Mouse (Mus musculus) heart, adult 18-20 months (tissue): ENCODE results near the gene Ppp6r2. TPM values are rescaled to one million over a fixed set of nuclear protein-coding genes. Genes with fewer than 3 reads are reported as not detected.

ENCODE experiments used
- DNase-seq, 2 experiments: peaks; one replicate each; pipeline ENCODE4 v3.0.0; 2021 to 2022; ENCODE audit warnings: mixed read lengths in 1 of 2
- microRNA-seq, 2 experiments: library from miRNA; unstranded; fragments of <30 nt; microRNA quantifications; one replicate each; pipeline ENCODE4 v1.2.0; 2022
- total RNA-seq, 2 experiments: library from RNA; stranded (reverse); gene quantifications; 2 replicates each; pipeline ENCODE4 v1.2.3; 2021

The Ppp6r2 gene
- total RNA-seq, 2 experiments from 2014 or later: 75.1 to 76.9 TPM

DNA sequence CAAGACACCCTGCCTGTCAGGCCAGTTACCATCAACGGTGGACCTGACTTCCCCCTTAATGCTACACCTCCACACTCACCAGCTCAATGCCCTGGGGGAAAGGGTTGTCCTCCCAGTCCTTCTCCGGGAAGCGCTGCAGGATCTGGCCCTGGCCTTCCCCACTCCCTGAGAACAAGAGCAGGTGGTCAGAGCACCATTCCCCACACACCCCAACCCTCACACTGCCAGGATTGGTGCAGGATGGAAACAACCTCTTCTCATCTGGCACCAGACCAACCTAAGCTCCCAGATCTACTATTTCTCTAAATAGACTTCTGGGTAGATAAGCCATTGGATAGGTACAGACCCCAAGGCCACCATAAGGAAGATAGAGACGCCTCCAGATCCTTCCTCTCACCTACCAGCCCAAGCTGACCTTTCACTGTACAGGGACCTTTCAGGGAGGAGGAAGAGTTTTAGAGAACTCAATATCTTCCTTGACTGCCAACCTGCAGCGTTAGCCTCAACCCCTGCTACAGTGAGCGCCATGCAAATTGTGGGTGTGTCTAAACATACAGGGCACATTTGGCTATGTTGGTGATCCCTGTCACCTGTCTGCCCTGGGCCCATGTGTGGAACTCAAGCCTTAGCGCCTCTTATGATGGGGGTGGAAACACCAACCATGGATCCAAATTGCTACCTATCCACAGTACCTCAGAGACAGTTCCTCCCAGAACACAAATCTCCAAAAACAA, 97.2 kb downstream of the Ppp6r2 start:
- no peak for DNase-seq

GRCm38 (mm10) chr15:89309962-89310498, 98.7 kb downstream of the Ppp6r2 start:
- DNase-seq: peak in 1 of 2 experiments; percentile 46

GRCm38 (mm10) chr15:89313359-89313758, 102.0 kb downstream of the Ppp6r2 start:
- DNase-seq: no peak

DNA sequence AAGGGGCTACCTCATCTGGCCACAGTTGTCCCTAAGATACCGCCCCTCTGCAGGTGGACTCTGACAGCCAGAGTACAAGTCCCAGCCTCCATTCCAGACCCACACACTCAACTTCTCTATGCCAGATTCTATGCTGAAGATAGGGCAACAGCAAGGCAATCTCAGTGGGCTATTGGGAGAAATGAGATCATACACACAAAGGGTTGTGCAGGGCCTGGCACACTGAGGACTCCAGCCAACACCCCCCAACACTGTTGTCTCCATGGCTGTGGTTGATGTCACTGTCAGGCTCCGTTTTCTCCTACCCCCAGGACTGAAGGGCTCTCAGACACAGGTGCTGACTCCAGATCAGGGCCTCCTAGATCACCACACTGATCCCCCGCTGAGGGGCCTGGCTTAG, 102.8 kb downstream of the Ppp6r2 start:
- no peak for DNase-seq

DNA sequence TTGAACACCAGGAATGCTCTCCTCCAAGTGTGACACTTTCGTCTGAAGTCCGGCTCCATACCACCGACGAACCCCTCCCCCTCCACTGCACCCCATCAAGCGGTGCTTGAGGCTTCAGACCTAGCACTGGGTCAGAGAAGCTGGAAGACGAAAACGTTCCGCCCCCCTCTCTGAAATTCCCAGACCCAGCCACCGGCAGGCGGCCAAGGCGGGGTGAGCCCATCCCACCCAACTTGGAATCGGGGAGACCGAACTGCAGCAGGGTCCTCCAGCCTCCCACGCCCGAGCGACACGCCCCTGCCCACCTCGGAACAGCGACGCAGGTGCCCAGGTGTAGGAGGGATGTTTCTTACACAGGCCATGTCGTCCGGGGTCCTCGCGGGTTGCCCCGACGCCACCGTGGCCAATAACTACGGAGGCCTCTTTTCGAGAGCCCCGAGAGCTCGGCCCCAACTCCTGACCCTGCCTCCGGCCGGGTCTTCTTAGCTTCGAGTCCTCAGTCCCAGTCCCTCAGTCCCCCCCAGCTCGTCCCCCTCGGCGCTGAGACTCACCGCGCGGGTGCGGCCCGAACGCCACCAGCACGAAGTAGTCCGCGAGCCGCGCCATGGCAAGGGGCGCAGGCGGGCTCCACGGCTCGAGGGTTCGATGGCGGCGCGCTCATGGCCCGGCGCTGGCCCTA, 103.3 kb downstream of the Ppp6r2 start:
- DNase-seq: no peak

- peak; percentile 99 for DNase-seq
These were observed 103.9 kb downstream of the Ppp6r2 start, which contains the start of gene Sbf1 for GRCm38 (mm10) chr15:89315190-89315731. Sbf1 (minus strand) TSS chr15:89315311.

GRCm38 (mm10) chr15:89316146-89316545, 104.8 kb downstream of the Ppp6r2 start:
- no peak for DNase-seq

DNA sequence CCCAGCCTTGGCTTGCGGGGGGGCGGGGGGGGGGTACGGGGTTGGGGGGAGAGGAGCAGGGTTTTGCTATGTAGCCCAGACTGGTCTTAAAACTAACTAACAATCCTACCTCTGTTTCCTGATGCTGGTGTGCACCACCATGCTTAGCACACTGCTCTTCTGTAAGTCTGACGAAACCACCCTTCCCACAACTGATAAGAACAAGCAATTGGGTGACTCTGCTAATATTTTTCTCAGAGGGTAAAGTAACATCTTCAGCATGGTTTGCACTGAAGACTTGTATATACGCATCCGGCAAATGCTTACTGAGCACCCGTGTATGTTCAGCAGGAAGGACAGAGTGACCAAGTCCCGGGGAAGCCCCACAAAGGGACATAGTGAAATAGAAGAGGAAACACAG, 109.9 kb downstream of the Ppp6r2 start:
- DNase-seq: no peak

GRCm38 (mm10) chr15:89322670-89323522, 111.5 kb downstream of the Ppp6r2 start, which contains the start of gene Adm2:
Adm2 (plus strand) TSS chr15:89322720.
- DNase-seq: no peak

- DNase-seq: no peak
These were observed 112.3 kb downstream of the Ppp6r2 start for GRCm38 (mm10) chr15:89323656-89324055.

- no peak for DNase-seq
These were observed 115.1 kb downstream of the Ppp6r2 start for GRCm38 (mm10) chr15:89326441-89326840.

GRCm38 (mm10) chr15:89334271-89334670, 122.9 kb downstream of the Ppp6r2 start, which contains the start of gene Miox:
Miox (plus strand) TSS chr15:89334398.
- DNase-seq: no peak

DNA sequence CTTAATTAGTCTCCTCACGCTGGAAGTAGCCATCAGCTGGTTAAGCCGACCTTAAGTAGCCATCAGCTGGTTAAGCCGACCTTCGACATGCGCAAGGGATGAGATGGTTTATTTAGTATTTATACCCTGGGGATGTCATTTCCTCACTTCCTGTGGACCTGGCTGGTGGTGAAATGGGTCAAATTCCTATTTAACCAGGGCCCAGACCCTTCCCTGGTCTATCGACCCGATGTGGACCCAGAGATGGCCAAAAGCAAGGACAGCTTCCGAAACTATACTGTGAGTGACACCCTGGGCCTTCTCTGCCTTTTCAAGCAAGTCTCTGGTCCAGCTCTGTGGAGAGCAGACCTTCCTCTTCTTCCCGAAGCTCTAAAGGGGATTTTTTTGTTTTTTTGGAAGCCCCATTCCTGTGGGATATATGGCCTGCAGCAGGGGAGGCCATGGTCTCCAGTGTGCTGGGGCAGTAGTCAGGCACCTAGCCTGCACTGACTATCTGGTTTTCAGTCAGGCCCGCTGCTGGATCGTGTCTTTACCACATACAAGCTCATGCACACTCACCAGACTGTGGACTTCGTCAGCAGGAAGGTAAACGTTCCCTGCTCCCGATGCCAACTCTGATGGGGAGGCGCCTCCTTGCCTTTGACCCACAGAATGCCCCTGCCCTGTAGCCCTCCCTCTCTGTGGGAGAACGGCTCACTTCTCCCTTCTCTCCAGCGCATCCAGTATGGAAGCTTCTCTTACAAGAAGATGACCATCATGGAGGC, 123.6 kb downstream of the Ppp6r2 start:
- DNase-seq: no peak

DNA sequence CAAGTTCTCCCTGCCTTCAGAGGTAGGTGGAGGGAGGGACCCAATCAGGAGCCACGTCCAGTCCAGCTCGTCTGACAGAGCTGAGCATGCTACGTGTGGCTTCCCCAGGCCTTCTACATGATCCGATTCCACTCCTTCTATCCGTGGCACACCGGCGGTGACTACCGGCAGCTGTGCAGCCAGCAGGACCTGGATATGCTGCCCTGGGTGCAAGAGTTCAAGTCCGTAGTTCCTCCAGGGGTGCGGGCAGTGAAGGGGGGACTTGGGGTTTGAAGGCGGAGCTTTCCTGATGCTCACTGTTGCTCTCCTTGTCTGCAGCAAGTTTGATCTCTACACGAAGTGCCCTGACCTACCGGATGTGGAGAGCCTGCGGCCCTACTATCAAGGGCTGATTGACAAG, 125.1 kb downstream of the Ppp6r2 start:
- DNase-seq: no peak

Small RNAs within 50 kb of the gene (microRNA-seq; reads per million reads assigned to microRNA genes)
- 1.9 reads per million in 2 experiments for gene Mir6958
- gene Mir6959: 0 to 0.81 reads per million in 2 experiments
- gene Mir7118: 0.27 to 0.38 reads per million in 2 experiments

Other genes starting within 250 kb of the Ppp6r2 start
- not detected for gene Mlc1, start 232.5 kb upstream of the Ppp6r2 start, total RNA-seq
- gene Mov10l1, start 228.6 kb upstream of the Ppp6r2 start, total RNA-seq: 100 to 1,000 TPM; 115 to 121 TPM
- gene Panx2, start 151.8 kb upstream of the Ppp6r2 start, total RNA-seq: 1 to 10 TPM; 2.0 to 2.4 TPM
- 10 to 100 TPM; 46.6 to 56.5 TPM for gene Trabd, start 136.4 kb upstream of the Ppp6r2 start, total RNA-seq
- gene Selenoo, start 122.5 kb upstream of the Ppp6r2 start, total RNA-seq: 10 to 100 TPM; 16.1 to 16.5 TPM
- gene Tubgcp6, start 88.4 kb upstream of the Ppp6r2 start, total RNA-seq: 1 to 10 TPM; 7.4 to 8.5 TPM
- gene Hdac10, start 82.9 kb upstream of the Ppp6r2 start, total RNA-seq: 1 to 10 TPM; 6.3 to 7.4 TPM
- 10 to 100 TPM; 24.4 to 24.8 TPM for gene Mapk12, start 70.8 kb upstream of the Ppp6r2 start, total RNA-seq
- gene Mapk11, start 61.9 kb upstream of the Ppp6r2 start, total RNA-seq: 1 to 10 TPM; 2.7 to 3.0 TPM
- gene Plxnb2, start 30.8 kb upstream of the Ppp6r2 start, total RNA-seq: 10 to 100 TPM; 76.7 to 83.5 TPM
- gene Dennd6b, start 15.1 kb upstream of the Ppp6r2 start, total RNA-seq: 1 to 10 TPM; 8.3 to 9.6 TPM
- gene Sbf1, start 103.8 kb downstream of the Ppp6r2 start, total RNA-seq: 10 to 100 TPM; 57.6 to 57.8 TPM
- not detected for gene Adm2, start 111.2 kb downstream of the Ppp6r2 start, total RNA-seq
- gene Miox, start 122.8 kb downstream of the Ppp6r2 start, total RNA-seq: not detected
- 10 to 100 TPM; 25.8 to 26.1 TPM for gene Lmf2, start 144.1 kb downstream of the Ppp6r2 start, total RNA-seq
- 10 to 100 TPM; 50.7 to 62.9 TPM for gene Ncaph2, start 144.2 kb downstream of the Ppp6r2 start, total RNA-seq
- 10 to 100 TPM; 29.0 to 30.9 TPM for gene Sco2, start 162.3 kb downstream of the Ppp6r2 start, total RNA-seq
- under 1 TPM; 0.49 to 0.50 TPM for gene Tymp, start 165.5 kb downstream of the Ppp6r2 start, total RNA-seq
- gene Odf3b, start 167.7 kb downstream of the Ppp6r2 start, total RNA-seq: 1 to 10 TPM in 1 of 2 experiments, under 1 TPM in 1; 0.72 to 1.7 TPM
- gene Klhdc7b, start 173.4 kb downstream of the Ppp6r2 start, total RNA-seq: not detected
- not detected for gene Syce3, start 198.9 kb downstream of the Ppp6r2 start, total RNA-seq
- gene Cpt1b, start 214.3 kb downstream of the Ppp6r2 start, total RNA-seq: 100 to 1,000 TPM; 559 to 601 TPM
- gene C730034F03Rik, start 218.0 kb downstream of the Ppp6r2 start, total RNA-seq: 1 to 10 TPM; 1.3 to 1.6 TPM
- gene Gm44502, start 218.1 kb downstream of the Ppp6r2 start, total RNA-seq: 1 to 10 TPM; 4.6 to 5.0 TPM
- 10 to 100 TPM; 44.8 to 55.0 TPM for gene Chkb, start 218.4 kb downstream of the Ppp6r2 start, total RNA-seq
- under 1 TPM; 0.07 to 0.33 TPM for gene Mapk8ip2, start 242.4 kb downstream of the Ppp6r2 start, total RNA-seq